Mouse (Mus musculus): ENCODE data around the gene Klhl36. TPM values are rescaled to one million over a fixed set of nuclear protein-coding genes. Genes with fewer than 3 reads are reported as not detected.
A peak's percentile ranks its signal among the peaks of the same experiment; 100 is the strongest.

The Klhl36 gene
- polyA plus RNA-seq, 1 experiment from 2014 or later = 22.1 TPM

- no peak overlapping the region for H3K4me2 ChIP-seq (ENCODE audit: low read length)
- DNase-seq (ENCODE audit: low spot score) = no peak
- H3K27ac ChIP-seq = no peak overlapping the region
- 81% methylated on average over 7 of the region's 7 CpGs for WGBS
- no peak for ATAC-seq (replicated peaks; ENCODE audit: low FRiP score, low read depth)
- 0 out of 2 replicates have a peak, but pooled peaks cover 2% of the 10 kb centered on the region for H3K36me3 ChIP-seq (ENCODE audit: insufficient read depth, low read length)
- H3K9ac ChIP-seq (ENCODE audit: low read depth, low read length) = no peak overlapping the region
- H3K4me3 ChIP-seq (replicated peaks; ENCODE audit: low read depth, low read length) = no peak overlapping the region
- H3K4me1 ChIP-seq (replicated peaks; ENCODE audit: insufficient read depth, low read length) = no peaks in the 10 kb centered on the region
- TF ChIP-seq CTCF (IDR thresholded peaks at IDR 0.05; ENCODE audit: low read depth) = no peak
- H3K9me3 ChIP-seq (replicated peaks; ENCODE audit: low read length) = no peaks in the 10 kb centered on the region
- H3K27me3 ChIP-seq (ENCODE audit: insufficient read depth, low read length) = no peaks in the 10 kb centered on the region
Measured at GRCm38 (mm10) chr8:119883281-119883680, 21.2 kb downstream of the Klhl36 start.

DNA sequence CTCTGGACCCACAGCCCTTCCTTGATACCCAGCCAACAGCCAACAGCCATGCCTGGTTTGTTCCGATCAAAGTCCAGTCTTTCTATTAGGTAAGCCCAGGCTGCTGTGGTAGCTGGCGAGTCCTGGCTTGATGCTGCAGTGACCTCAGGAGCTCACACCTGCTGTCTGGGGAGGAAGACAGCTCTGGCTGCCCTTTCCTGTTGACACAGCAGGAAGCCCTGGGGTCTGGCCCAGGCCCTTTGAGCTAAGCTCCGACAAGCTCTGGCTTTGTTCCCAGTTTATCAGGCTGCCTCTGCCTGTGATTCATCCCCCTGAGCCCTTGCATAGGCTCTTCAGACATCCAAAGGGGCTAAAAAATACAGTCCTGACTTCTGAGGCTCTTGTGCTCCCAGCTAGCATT is 23.5 kb downstream of the Klhl36 start:
- no peak for TF ChIP-seq CTCF (IDR thresholded peaks at IDR 0.05; ENCODE audit: low read depth)
- DNase-seq (ENCODE audit: low spot score) (peak; percentile 74), ATAC-seq (replicated peaks; ENCODE audit: low FRiP score, low read depth) (peak; percentile 94)
- no peak overlapping the region for H3K4me3 ChIP-seq (replicated peaks; ENCODE audit: low read depth, low read length)
- no peaks in the 10 kb centered on the region for H3K4me1 ChIP-seq (replicated peaks; ENCODE audit: insufficient read depth, low read length)
- H3K9ac ChIP-seq (ENCODE audit: low read depth, low read length) = no peak overlapping the region
- no peaks in the 10 kb centered on the region for H3K9me3 ChIP-seq (replicated peaks; ENCODE audit: low read length)
- H3K27ac ChIP-seq = peak overlapping the region; percentile 33; the same call in 1 of the 2 replicates
- no peaks in the 10 kb centered on the region for H3K36me3 ChIP-seq (ENCODE audit: insufficient read depth, low read length)
- no peak overlapping the region for H3K4me2 ChIP-seq (ENCODE audit: low read length)
- WGBS = 26% methylated on average over 3 of the region's 3 CpGs
- no peaks in the 10 kb centered on the region for H3K27me3 ChIP-seq (ENCODE audit: insufficient read depth, low read length)

DNA sequence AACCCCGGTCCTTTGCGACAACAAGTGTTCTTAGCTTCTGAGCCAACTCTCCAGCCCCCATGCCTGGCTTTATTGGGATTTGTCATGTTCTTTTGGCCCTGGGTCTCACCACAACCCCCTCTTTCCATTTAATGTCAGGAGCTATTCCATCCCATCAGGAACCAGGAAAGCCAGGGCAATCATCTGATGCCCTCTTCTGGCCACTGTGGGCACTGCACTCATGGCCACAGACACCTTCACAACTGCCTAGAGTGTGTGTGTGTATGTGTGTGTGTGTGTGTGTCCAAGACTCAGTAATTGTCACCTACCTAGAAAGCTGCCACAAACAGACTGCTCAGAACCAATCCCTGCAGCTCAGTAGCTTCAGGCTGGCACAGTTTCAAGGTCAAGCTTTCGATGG is 25.1 kb downstream of the Klhl36 start:
- Histone ChIP-seq H3K27ac (no peak overlapping the region), H3K4me3 (replicated peaks; ENCODE audit: low read depth, low read length) (no peak overlapping the region), H3K4me1 (replicated peaks; ENCODE audit: insufficient read depth, low read length) (no peaks in the 10 kb centered on the region), H3K36me3 (ENCODE audit: insufficient read depth, low read length) (no peaks in the 10 kb centered on the region), H3K9me3 (replicated peaks; ENCODE audit: low read length) (no peaks in the 10 kb centered on the region), H3K4me2 (ENCODE audit: low read length) (no peak overlapping the region), H3K27me3 (ENCODE audit: insufficient read depth, low read length) (no peaks in the 10 kb centered on the region), H3K9ac (ENCODE audit: low read depth, low read length) (no peak overlapping the region)
- peak; percentile 81 for TF ChIP-seq CTCF (IDR thresholded peaks at IDR 0.05; ENCODE audit: low read depth)
- ATAC-seq (replicated peaks; ENCODE audit: low FRiP score, low read depth) (no peak), DNase-seq (ENCODE audit: low spot score) (peak; percentile 36)
- 97% methylated on average over 3 of the region's 3 CpGs for WGBS

DNA sequence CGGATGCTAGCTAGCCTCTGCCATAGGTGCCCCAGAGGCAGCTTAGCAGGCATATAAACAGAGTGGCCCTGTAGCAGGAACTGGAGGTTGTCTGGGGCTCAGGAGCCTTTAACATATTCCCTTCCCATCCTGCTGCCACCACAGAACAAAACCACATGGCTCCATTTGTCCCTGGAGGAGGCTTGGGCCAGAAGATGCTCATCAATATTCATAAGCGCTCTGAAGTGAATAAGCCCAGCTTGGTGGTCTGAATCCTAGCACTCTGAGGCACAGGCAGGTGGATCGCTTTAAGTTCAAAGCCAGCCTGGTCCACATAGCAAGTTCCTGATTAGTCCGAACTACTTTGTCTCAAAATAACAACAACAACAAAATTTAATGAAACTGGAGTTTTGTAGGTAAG is 25.9 kb downstream of the Klhl36 start:
- H3K27ac ChIP-seq = no peak overlapping the region

DNA sequence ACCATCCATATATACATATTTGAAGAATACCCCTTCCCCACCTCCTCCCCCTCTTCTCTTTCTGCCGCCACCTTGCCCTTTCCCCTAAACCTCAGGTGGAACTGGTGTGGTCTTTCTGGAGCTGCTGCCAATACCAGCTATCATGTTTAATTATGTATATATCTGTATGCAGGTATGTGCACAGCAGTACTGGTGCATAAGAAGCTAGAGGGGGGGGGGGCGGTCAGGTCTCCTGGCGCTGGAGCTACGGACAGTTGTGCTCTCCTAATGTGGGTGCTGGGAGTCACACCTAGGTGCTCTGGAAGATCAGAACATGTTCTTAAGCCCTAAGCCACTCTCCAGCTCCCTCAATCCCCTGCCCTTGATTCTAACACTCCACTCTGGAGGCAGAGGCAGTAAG is 35.0 kb downstream of the Klhl36 start:
- no peak overlapping the region for H3K4me2 ChIP-seq (ENCODE audit: low read length)
- TF ChIP-seq CTCF (IDR thresholded peaks at IDR 0.05; ENCODE audit: low read depth) = no peak
- H3K9ac ChIP-seq (ENCODE audit: low read depth, low read length) = no peak overlapping the region
- no peak overlapping the region for H3K27ac ChIP-seq
- no peaks in the 10 kb centered on the region for H3K27me3 ChIP-seq (ENCODE audit: insufficient read depth, low read length)
- H3K9me3 ChIP-seq (replicated peaks; ENCODE audit: low read length) = no peaks in the 10 kb centered on the region
- DNase-seq (ENCODE audit: low spot score) (no peak), ATAC-seq (replicated peaks; ENCODE audit: low FRiP score, low read depth) (no peak)
- H3K4me3 ChIP-seq (replicated peaks; ENCODE audit: low read depth, low read length) = no peak overlapping the region
- H3K36me3 ChIP-seq (ENCODE audit: insufficient read depth, low read length) = no peaks in the 10 kb centered on the region
- 71% methylated on average over 4 of the region's 4 CpGs for WGBS
- H3K4me1 ChIP-seq (replicated peaks; ENCODE audit: insufficient read depth, low read length) = 0 out of 2 replicates have a peak, but pooled peaks cover 12% of the 10 kb centered on the region

More for the DNA sequence above, 25.9 kb downstream of the Klhl36 start:
- DNase-seq (ENCODE audit: low spot score) (no peak), ATAC-seq (replicated peaks; ENCODE audit: low FRiP score, low read depth) (no peak)
- H3K27me3 ChIP-seq (ENCODE audit: insufficient read depth, low read length) = no peaks in the 10 kb centered on the region
- H3K36me3 ChIP-seq (ENCODE audit: insufficient read depth, low read length) = no peaks in the 10 kb centered on the region
- H3K4me1 ChIP-seq (replicated peaks; ENCODE audit: insufficient read depth, low read length) = no peaks in the 10 kb centered on the region
- TF ChIP-seq CTCF (IDR thresholded peaks at IDR 0.05; ENCODE audit: low read depth) = no peak
- H3K4me2 ChIP-seq (ENCODE audit: low read length) = no peak overlapping the region
- H3K9me3 ChIP-seq (replicated peaks; ENCODE audit: low read length) = no peaks in the 10 kb centered on the region
- WGBS = 76% methylated on average over 4 of the region's 4 CpGs
- no peak overlapping the region for H3K4me3 ChIP-seq (replicated peaks; ENCODE audit: low read depth, low read length)
- H3K9ac ChIP-seq (ENCODE audit: low read depth, low read length) = no peak overlapping the region

GRCm38 (mm10) chr8:119897933-119898332 is 35.9 kb downstream of the Klhl36 start:
- 0 out of 2 replicates have a peak overlapping the region, but pooled peaks have one; percentile 15 for H3K9ac ChIP-seq (ENCODE audit: low read depth, low read length)
- no peaks in the 10 kb centered on the region for H3K36me3 ChIP-seq (ENCODE audit: insufficient read depth, low read length)
- no peak overlapping the region for H3K4me2 ChIP-seq (ENCODE audit: low read length)
- no peak overlapping the region for H3K27ac ChIP-seq
- no peak overlapping the region for H3K4me3 ChIP-seq (replicated peaks; ENCODE audit: low read depth, low read length)
- ATAC-seq (replicated peaks; ENCODE audit: low FRiP score, low read depth) (no peak), DNase-seq (ENCODE audit: low spot score) (no peak)
- H3K9me3 ChIP-seq (replicated peaks; ENCODE audit: low read length) = no peaks in the 10 kb centered on the region
- TF ChIP-seq CTCF (IDR thresholded peaks at IDR 0.05; ENCODE audit: low read depth) = no peak
- H3K4me1 ChIP-seq (replicated peaks; ENCODE audit: insufficient read depth, low read length) = 0 out of 2 replicates have a peak, but pooled peaks cover 12% of the 10 kb centered on the region
- 15% methylated on average over 13 of the region's 13 CpGs for WGBS
- H3K27me3 ChIP-seq (ENCODE audit: insufficient read depth, low read length) = no peaks in the 10 kb centered on the region

GRCm38 (mm10) chr8:119901349-119901748 is 39.3 kb downstream of the Klhl36 start:
- TF ChIP-seq CTCF (IDR thresholded peaks at IDR 0.05; ENCODE audit: low read depth) = no peak
- no peak overlapping the region for H3K4me2 ChIP-seq (ENCODE audit: low read length)
- H3K27ac ChIP-seq = no peak overlapping the region
- H3K9me3 ChIP-seq (replicated peaks; ENCODE audit: low read length) = no peaks in the 10 kb centered on the region
- WGBS = 52% methylated on average over 3 of the region's 3 CpGs
- peak; percentile 35 for DNase-seq (ENCODE audit: low spot score)
- no peaks in the 10 kb centered on the region for H3K27me3 ChIP-seq (ENCODE audit: insufficient read depth, low read length)
- ATAC-seq (replicated peaks; ENCODE audit: low FRiP score, low read depth) = peak; percentile 73
- H3K36me3 ChIP-seq (ENCODE audit: insufficient read depth, low read length) = no peaks in the 10 kb centered on the region
- no peak overlapping the region for H3K4me3 ChIP-seq (replicated peaks; ENCODE audit: low read depth, low read length)
- H3K4me1 ChIP-seq (replicated peaks; ENCODE audit: insufficient read depth, low read length) = 0 out of 2 replicates have a peak, but pooled peaks cover 12% of the 10 kb centered on the region
- no peak overlapping the region for H3K9ac ChIP-seq (ENCODE audit: low read depth, low read length)

Data from kidney, postnatal 0 days (tissue).